Mouse (Mus musculus) heart, postnatal 0 days (tissue): ENCODE measurements around the gene Ndnf.

Experiments used
- CTCF ChIP-seq: IDR thresholded peaks from 2 replicates; pipeline ENCODE4 v1.5.1; 2016; ENCODE audit warnings: antibody characterized with exemption, control low read depth, low read depth
- EP300 ChIP-seq: IDR thresholded peaks from 2 replicates; pipeline ENCODE4 v1.6.1; 2016; ENCODE audit warnings: antibody characterized with exemption, low read depth

DNA sequence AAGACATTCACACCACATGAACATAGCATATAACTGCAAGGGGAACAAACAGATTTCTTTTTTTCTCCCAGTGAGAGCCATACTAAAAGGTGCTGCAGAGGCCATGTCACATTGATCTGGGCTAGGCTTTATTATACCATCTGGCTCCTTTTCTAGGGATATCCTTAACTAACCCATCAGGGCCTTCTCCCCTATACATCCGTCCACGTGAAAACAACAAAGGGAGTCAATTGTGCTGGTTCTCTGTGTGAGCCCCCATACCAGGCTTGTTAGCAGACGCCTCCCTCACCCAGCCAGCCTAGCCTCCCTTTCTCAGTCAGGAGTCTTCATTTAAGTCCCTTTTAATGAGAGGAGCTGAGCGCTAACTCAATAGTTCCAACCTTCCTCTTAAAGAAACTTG is 27.3 kb upstream of the Ndnf start:
- TF ChIP-seq CTCF (no peak), EP300 (no peak)
